8 mouse cellular contexts compared by ENCODE assay signal in genomic region chr2:144270507-144271420, GRCm38 (mm10). TPM values are rescaled to one million over a fixed set of nuclear protein-coding genes. Genes with fewer than 3 reads are reported as not detected.
A peak's percentile ranks its signal among the peaks of the same experiment; 100 is the strongest.
DNase-seq lines count a peak whose midpoint lies in the region; ATAC-seq lines count a peak whose summit lies in the region.

Gene Mgme1, plus strand, starts transcription at chr2:144270663.
Gene Snx5, minus strand, starts transcription at chr2:144270906.

- peaks cover 24% of the 10 kb centered on the region; the same call in 1 of the 2 replicates for H3K36me3 ChIP-seq in hindbrain, embryonic 10.5 days

- WGBS in hindbrain, embryonic 10.5 days, result under 1% methylated on average over 93 of the region's 93 CpGs

- DNase-seq in MEL-GATA-1-ER (ENCODE audit: extremely low read depth, low read depth), result peak; percentile 83
- peak; percentile 92 for DNase-seq in cerebellum, adult 8-10 months
- peak; percentile 96 for DNase-seq in hindbrain, embryonic 10.5 days (ENCODE audit: low spot score)
- DNase-seq in layer of hippocampus, postnatal 10 days (ENCODE audit: low spot score in 2 of 2), result peak; percentile 94 to 96
- DNase-seq in lung, postnatal 10 days, result peak; percentile 95
- peak; percentile 94 for DNase-seq in ovary, postnatal 36 days (ENCODE audit: low spot score)
- DNase-seq in thymus, postnatal 25 days, result peak; percentile 95

- no peaks in the 10 kb centered on the region for H3K9me3 ChIP-seq in hindbrain, embryonic 10.5 days

- peak within 1 kb of the TSS; percentile 92 for H3K4me3 ChIP-seq in hindbrain, embryonic 10.5 days

- ATAC-seq in frontal cortex, adult (ENCODE audit: low TSS enrichment), result peak; percentile 92

- H3K27me3 ChIP-seq in hindbrain, embryonic 10.5 days (ENCODE audit: insufficient read depth, poor library complexity, severe bottlenecking), result no peaks in the 10 kb centered on the region

- H3K27ac ChIP-seq in hindbrain, embryonic 10.5 days, result peak within 1 kb of the TSS; percentile 98

- H3K4me1 ChIP-seq in hindbrain, embryonic 10.5 days (replicated peaks), result peaks cover 49% of the 10 kb centered on the region

RNA-seq across cellular contexts. Expression of gene Mgme1, which starts in this region (rescaled TPM):
- 18.5 and 25.0 TPM in 2 replicates for polyA plus RNA-seq in hindbrain, embryonic 10.5 days (2016; fragmentation: Nextera tagmentation; extraction: Ambion mirVana)
- total RNA-seq in layer of hippocampus, postnatal 10 days (2021), result 1 to 10 TPM; 2.9 to 3.2 TPM

RNA-seq across cellular contexts. Expression of gene Snx5, which starts in this region (rescaled TPM):
- 91.8 and 110 TPM in 2 replicates for polyA plus RNA-seq in hindbrain, embryonic 10.5 days (2016; fragmentation: Nextera tagmentation; extraction: Ambion mirVana)
- total RNA-seq in layer of hippocampus, postnatal 10 days (2021), result 10 to 100 TPM; 67.9 to 68.7 TPM

Comparison
In these comparisons a context has a peak if more than half of its experiments do, and no peak if none do; other contexts are left out.
1. Peak in every context shown above with its lines: DNase-seq, ATAC-seq, H3K4me3 ChIP-seq and H3K27ac ChIP-seq.